Mouse (Mus musculus): Measurements from ENCODE around the gene Hsd17b6. TPM values are rescaled to one million over a fixed set of nuclear protein-coding genes. Genes with fewer than 3 reads are reported as not detected.

Gene Hsd17b6
- polyA plus RNA-seq, 1 experiment from 2014 or later = not detected

DNA sequence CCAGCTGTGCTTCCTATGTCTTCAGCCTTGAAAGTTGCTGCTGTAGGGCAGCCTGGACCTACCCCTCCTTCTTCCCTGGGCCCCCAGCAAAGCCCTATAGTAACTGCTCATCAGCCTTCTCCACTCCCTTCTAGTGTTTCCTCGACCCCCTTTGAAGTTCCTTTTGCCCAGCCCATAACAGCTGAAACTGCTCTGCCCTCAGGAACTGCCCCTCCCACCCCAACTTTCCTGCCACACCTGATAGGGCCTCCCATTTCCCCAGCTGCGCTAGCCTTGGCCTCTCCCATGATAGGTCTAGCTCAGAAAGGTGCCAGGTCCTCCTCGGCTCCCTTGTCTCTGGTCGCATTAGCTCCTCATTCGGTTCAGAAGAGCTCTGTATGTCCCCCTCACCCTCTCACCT lies 31.8 kb upstream of the Hsd17b6 start:
- Histone ChIP-seq H3K36me3 (peaks cover 36% of the 10 kb centered on the region), H3K27me3 (replicated peaks) (no peaks in the 10 kb centered on the region), H3K4me2 (no peak overlapping the region), H3K9me3 (replicated peaks) (no peaks in the 10 kb centered on the region), H3K27ac (replicated peaks) (no peak overlapping the region), H3K4me1 (peaks cover 49% of the 10 kb centered on the region), H3K4me3 (replicated peaks) (no peak overlapping the region), H3K9ac (replicated peaks) (no peak overlapping the region)
- ATAC-seq (ENCODE audit: low FRiP score) = no peak
- WGBS = 54% methylated on average over 5 of the region's 5 CpGs

- no peaks in the 10 kb centered on the region for H3K27me3 ChIP-seq (replicated peaks)
- 72% methylated on average over 3 of the region's 3 CpGs for WGBS
- H3K4me1 ChIP-seq = peaks cover 42% of the 10 kb centered on the region
- H3K27ac ChIP-seq (replicated peaks) = no peak overlapping the region
- H3K4me2 ChIP-seq = peak overlapping the region; percentile 24
- H3K4me3 ChIP-seq (replicated peaks) = no peak overlapping the region
- H3K9ac ChIP-seq (replicated peaks) = no peak overlapping the region; the same call in 1 of the 2 replicates
- ATAC-seq (ENCODE audit: low FRiP score) = no peak
- H3K36me3 ChIP-seq = peaks cover 31% of the 10 kb centered on the region
- no peaks in the 10 kb centered on the region for H3K9me3 ChIP-seq (replicated peaks)
These were observed 30.5 kb upstream of the Hsd17b6 start for GRCm38 (mm10) chr10:128037921-128038320.

- ATAC-seq (ENCODE audit: low FRiP score) = no peak
- Histone ChIP-seq H3K4me2 (peak overlapping the region; percentile 75), H3K9ac (replicated peaks) (peak overlapping the region; percentile 97), H3K36me3 (peaks cover 27% of the 10 kb centered on the region), H3K27me3 (replicated peaks) (no peaks in the 10 kb centered on the region), H3K4me3 (replicated peaks) (peak overlapping the region; percentile 84), H3K27ac (replicated peaks) (peak overlapping the region; percentile 97), H3K4me1 (peaks cover 42% of the 10 kb centered on the region), H3K9me3 (replicated peaks) (no peaks in the 10 kb centered on the region)
- WGBS = 4% methylated on average over 10 of the region's 10 CpGs
These were observed 29.5 kb upstream of the Hsd17b6 start for GRCm38 (mm10) chr10:128036746-128037425.

DNA sequence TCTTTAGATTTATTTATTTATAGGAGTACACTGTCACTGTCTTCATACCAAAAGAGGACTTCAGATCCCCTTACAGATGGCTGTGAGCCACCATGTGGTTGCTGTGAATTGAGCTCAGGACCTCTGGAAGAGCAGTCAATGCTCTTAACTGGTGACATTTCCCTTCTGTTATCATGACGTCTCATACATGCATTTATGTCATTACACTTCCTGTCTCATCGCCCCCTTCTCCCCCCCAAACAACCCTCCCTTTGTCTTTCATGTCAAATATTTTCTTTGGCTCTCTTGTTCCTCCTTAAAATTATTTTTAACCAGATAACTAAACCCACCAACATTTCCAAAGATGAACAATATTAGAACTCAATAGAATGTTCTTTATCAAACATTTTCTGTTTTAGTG lies 23.4 kb upstream of the Hsd17b6 start:
- Histone ChIP-seq H3K27me3 (replicated peaks) (no peaks in the 10 kb centered on the region), H3K4me1 (peaks cover 5% of the 10 kb centered on the region), H3K9ac (replicated peaks) (no peak overlapping the region), H3K9me3 (replicated peaks) (no peaks in the 10 kb centered on the region), H3K36me3 (peaks cover 22% of the 10 kb centered on the region), H3K4me3 (replicated peaks) (no peak overlapping the region), H3K27ac (replicated peaks) (no peak overlapping the region), H3K4me2 (no peak overlapping the region)
- ATAC-seq (ENCODE audit: low FRiP score) = no peak
- 86% methylated on average over 2 of the region's 2 CpGs for WGBS

GRCm38 (mm10) chr10:128029931-128030330 lies 22.5 kb upstream of the Hsd17b6 start:
- Histone ChIP-seq H3K9ac (replicated peaks) (no peak overlapping the region), H3K9me3 (replicated peaks) (no peaks in the 10 kb centered on the region), H3K27me3 (replicated peaks) (no peaks in the 10 kb centered on the region), H3K36me3 (peaks cover 28% of the 10 kb centered on the region), H3K4me3 (replicated peaks) (no peak overlapping the region), H3K27ac (replicated peaks) (no peak overlapping the region), H3K4me1 (peaks cover 5% of the 10 kb centered on the region), H3K4me2 (no peak overlapping the region)
- no peak for ATAC-seq (ENCODE audit: low FRiP score)
- 92% methylated on average over 7 of the region's 7 CpGs for WGBS

GRCm38 (mm10) chr10:128023496-128023895 lies 16.1 kb upstream of the Hsd17b6 start:
- H3K4me1 ChIP-seq = no peaks in the 10 kb centered on the region
- ATAC-seq (ENCODE audit: low FRiP score) = no peak
- H3K4me3 ChIP-seq (replicated peaks) = no peak overlapping the region
- H3K36me3 ChIP-seq = peaks cover 57% of the 10 kb centered on the region
- H3K9me3 ChIP-seq (replicated peaks) = no peaks in the 10 kb centered on the region
- no peak overlapping the region for H3K27ac ChIP-seq (replicated peaks)
- H3K4me2 ChIP-seq = no peak overlapping the region
- WGBS = 95% methylated on average over 10 of the region's 10 CpGs
- no peaks in the 10 kb centered on the region for H3K27me3 ChIP-seq (replicated peaks)
- no peak overlapping the region for H3K9ac ChIP-seq (replicated peaks)

- Histone ChIP-seq H3K4me2 (no peak overlapping the region), H3K9ac (replicated peaks) (no peak overlapping the region), H3K36me3 (peaks cover 54% of the 10 kb centered on the region), H3K27me3 (replicated peaks) (no peaks in the 10 kb centered on the region), H3K9me3 (replicated peaks) (no peaks in the 10 kb centered on the region), H3K4me3 (replicated peaks) (no peak overlapping the region), H3K4me1 (no peaks in the 10 kb centered on the region), H3K27ac (replicated peaks) (no peak overlapping the region)
- no peak for ATAC-seq (ENCODE audit: low FRiP score)
- WGBS = over 99% methylated on average over 5 of the region's 5 CpGs
These were observed 14.8 kb upstream of the Hsd17b6 start for GRCm38 (mm10) chr10:128022196-128022595.

DNA sequence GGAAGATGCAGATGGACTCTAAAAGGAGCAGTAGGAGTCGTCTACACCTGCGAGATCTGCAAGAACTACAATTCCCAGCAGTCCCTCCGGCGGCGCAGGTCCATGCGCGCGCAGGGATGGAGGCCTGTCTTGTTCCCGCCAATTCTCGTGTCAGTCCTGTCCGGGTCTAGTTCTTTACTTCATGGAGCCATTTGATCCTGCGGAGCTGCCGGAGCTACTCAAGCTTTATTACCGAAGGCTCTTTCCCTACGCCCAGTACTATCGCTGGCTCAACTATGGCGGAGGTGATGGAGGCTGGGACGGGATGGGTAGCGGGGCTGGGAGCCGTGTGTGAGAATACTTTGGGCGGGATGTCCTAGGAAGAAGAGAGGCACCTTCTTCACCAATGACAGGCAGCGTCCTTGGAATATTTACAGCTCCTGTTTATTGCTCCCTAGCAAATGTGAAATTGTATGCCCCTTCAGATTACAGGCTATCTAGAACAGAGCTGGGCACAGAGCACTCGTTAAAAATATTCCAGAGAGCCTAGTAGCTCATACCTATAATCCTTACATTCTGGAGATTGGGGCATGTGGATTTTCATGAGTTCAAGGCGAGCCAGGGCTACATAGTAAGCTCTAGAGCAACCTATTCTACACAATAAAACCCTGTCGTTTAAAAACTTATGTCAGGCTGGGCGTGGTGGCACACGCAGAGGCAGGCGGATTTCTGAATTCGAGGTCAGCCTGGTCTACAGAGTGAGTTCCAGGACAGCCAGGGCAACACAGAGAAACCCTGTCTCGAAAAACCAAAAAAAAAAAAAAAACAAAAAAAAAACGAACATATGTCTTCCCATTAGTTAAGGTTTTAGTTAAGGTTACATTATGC lies 7.9 kb upstream of the Hsd17b6 start, which contains the start of gene Prim1:
TSS of gene Prim1 (plus strand) at position 101 of the 867 bp plus-strand sequence.
- H3K36me3 ChIP-seq = peaks cover 12% of the 10 kb centered on the region
- peak within 1 kb of the TSS; percentile 70 for H3K9ac ChIP-seq (replicated peaks)
- no peaks in the 10 kb centered on the region for H3K27me3 ChIP-seq (replicated peaks)
- H3K4me1 ChIP-seq = peaks cover 6% of the 10 kb centered on the region; the same call in 1 of the 2 replicates
- 5% methylated on average over 31 of the region's 31 CpGs for WGBS
- H3K9me3 ChIP-seq (replicated peaks) = no peaks in the 10 kb centered on the region
- ATAC-seq (ENCODE audit: low FRiP score) = peak; percentile 95
- H3K4me2 ChIP-seq = peak within 1 kb of the TSS; percentile 69
- peak within 1 kb of the TSS; percentile 77 for H3K27ac ChIP-seq (replicated peaks)
- peak within 1 kb of the TSS; percentile 77 for H3K4me3 ChIP-seq (replicated peaks)

DNA sequence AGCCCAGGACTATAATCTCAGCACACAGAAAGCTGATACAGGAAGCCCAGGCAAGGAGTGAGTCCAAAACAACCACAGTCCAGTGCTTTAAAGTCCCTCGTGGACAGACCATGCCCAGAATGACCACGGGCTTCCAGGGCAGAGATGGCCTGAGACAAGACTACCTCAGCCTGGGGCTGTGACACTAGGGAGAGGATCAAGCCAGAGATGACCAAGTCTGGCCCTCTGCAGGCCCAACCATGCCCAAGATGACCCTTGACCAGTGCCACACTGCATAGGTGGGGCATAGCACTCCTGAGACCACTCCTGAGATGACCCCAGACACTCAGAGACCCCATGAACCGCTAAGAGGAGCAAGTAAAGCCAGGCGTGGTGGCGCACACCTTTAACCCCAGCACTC lies 2.3 kb upstream of the Hsd17b6 start:
- no peak for ATAC-seq (ENCODE audit: low FRiP score)
- 88% methylated on average over 5 of the region's 5 CpGs for WGBS
- no peak overlapping the region for H3K27ac ChIP-seq (replicated peaks)
- H3K9me3 ChIP-seq (replicated peaks) = no peaks in the 10 kb centered on the region
- H3K36me3 ChIP-seq = no peaks in the 10 kb centered on the region
- H3K9ac ChIP-seq (replicated peaks) = no peak overlapping the region
- no peak overlapping the region for H3K4me3 ChIP-seq (replicated peaks)
- H3K4me2 ChIP-seq = no peak overlapping the region
- H3K27me3 ChIP-seq (replicated peaks) = no peaks in the 10 kb centered on the region
- no peaks in the 10 kb centered on the region for H3K4me1 ChIP-seq

DNA sequence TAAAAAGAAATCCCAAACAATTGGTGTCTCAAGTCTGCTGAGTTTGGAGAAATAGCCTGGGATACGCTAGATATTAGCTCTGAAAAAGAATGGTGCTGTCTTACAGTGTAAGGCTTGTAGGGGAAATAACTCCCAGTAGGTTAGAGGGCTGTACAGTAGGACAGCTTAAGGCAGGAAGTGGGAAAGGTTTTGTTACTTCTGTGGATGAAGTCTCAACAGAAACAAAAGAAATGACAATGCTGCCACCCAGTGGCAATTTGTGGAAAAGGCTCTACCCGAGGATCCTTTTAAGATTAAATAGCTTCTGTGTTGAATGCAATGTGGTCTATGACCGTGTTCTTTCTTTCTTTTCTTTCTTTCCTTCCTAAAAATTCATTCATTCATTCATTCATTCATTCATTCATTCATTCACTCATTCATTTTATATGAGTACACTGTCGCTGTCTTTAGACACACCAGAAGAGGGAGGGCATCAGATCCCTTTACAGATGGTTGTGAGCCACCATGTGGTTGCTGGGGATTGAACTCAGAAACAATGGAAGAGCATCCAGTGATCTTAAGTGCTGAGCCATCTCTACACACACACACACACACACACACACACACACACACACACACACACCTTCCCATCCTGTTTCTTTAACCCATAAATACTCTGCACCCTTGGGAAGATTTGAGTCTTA lies 937 bp upstream of the Hsd17b6 start:
- no peaks in the 10 kb centered on the region for H3K4me1 ChIP-seq
- no peak overlapping the region for H3K27ac ChIP-seq (replicated peaks)
- H3K27me3 ChIP-seq (replicated peaks) = no peaks in the 10 kb centered on the region
- ATAC-seq (ENCODE audit: low FRiP score) = peak; percentile 73; the same call in 1 of the 2 replicates
- H3K4me2 ChIP-seq = no peak overlapping the region
- H3K4me3 ChIP-seq (replicated peaks) = no peak overlapping the region
- H3K9me3 ChIP-seq (replicated peaks) = no peaks in the 10 kb centered on the region
- WGBS = 17% methylated on average over 4 of the region's 4 CpGs
- H3K9ac ChIP-seq (replicated peaks) = no peak overlapping the region
- no peaks in the 10 kb centered on the region for H3K36me3 ChIP-seq

- ATAC-seq (ENCODE audit: low FRiP score) = no peak
- H3K4me2 ChIP-seq = no peak overlapping the region
- H3K4me1 ChIP-seq = no peaks in the 10 kb centered on the region
- no peaks in the 10 kb centered on the region for H3K27me3 ChIP-seq (replicated peaks)
- H3K27ac ChIP-seq (replicated peaks) = no peak overlapping the region
- no peaks in the 10 kb centered on the region for H3K36me3 ChIP-seq
- H3K9ac ChIP-seq (replicated peaks) = no peak overlapping the region
- WGBS = 89% methylated on average over 8 of the region's 8 CpGs
- no peak overlapping the region for H3K4me3 ChIP-seq (replicated peaks)
- no peaks in the 10 kb centered on the region for H3K9me3 ChIP-seq (replicated peaks)
These were observed 1.9 kb downstream of the Hsd17b6 start for GRCm38 (mm10) chr10:128005479-128005878.

All from neural tube, embryonic 15.5 days (tissue).